Mouse (Mus musculus): ENCODE measurements around the gene Golph3l. TPM values are rescaled to one million over a fixed set of nuclear protein-coding genes. Genes with fewer than 3 reads are reported as not detected.
"Not testable (repeated sequence)": the region's sequence is repeated elsewhere in the genome, so short reads cannot be mapped to it uniquely, and the experiment has no call there.

The Golph3l gene
- 26.9 and 27.6 TPM in 2 replicates for polyA plus RNA-seq (2015; fragmentation: Nextera tagmentation; extraction: Ambion mirVana)

- TF ChIP-seq CTCF (IDR thresholded peaks at IDR 0.05; ENCODE audit: low read depth) = peak; percentile 34; the same call in 1 of the 2 replicates
- H3K27ac ChIP-seq (ENCODE audit: low read depth, low read length) = peak within 1 kb of the TSS; percentile 54; the same call in 1 of the 2 replicates
- H3K36me3 ChIP-seq (ENCODE audit: control insufficient read depth, insufficient read depth) = peaks cover 12% of the 10 kb centered on the region; the same call in 1 of the 2 replicates
- WGBS = under 1% methylated on average over 12 of the region's 12 CpGs
- peak within 1 kb of the TSS; percentile 64 for H3K4me2 ChIP-seq (replicated peaks; ENCODE audit: low read depth)
- no peaks in the 10 kb centered on the region for H3K4me1 ChIP-seq (replicated peaks; ENCODE audit: control insufficient read depth, insufficient read depth, low read length)
- H3K4me3 ChIP-seq (ENCODE audit: low read depth, low read length) = peak within 1 kb of the TSS; percentile 78
- H3K27me3 ChIP-seq (replicated peaks; ENCODE audit: control insufficient read depth, insufficient read depth, low read length) = no peaks in the 10 kb centered on the region
- H3K9me3 ChIP-seq (ENCODE audit: control insufficient read depth) = no peaks in the 10 kb centered on the region
- ATAC-seq = peak; percentile 100
- peak within 1 kb of the TSS; percentile 50; the same call in 1 of the 2 replicates for H3K9ac ChIP-seq (ENCODE audit: low read depth, low read length)
Measured at GRCm38 (mm10) chr3:95588604-95589086, at the start of gene Golph3l. TSS of gene Golph3l (plus strand) at chr3:95588934.

GRCm38 (mm10) chr3:95538936-95539335 lies 49.8 kb upstream of the Golph3l start:
- Histone ChIP-seq H3K4me3 (ENCODE audit: low read depth, low read length) (no peak overlapping the region), H3K4me1 (replicated peaks; ENCODE audit: control insufficient read depth, insufficient read depth, low read length) (no peaks in the 10 kb centered on the region), H3K9me3 (ENCODE audit: control insufficient read depth) (no peaks in the 10 kb centered on the region), H3K36me3 (ENCODE audit: control insufficient read depth, insufficient read depth) (peaks cover 16% of the 10 kb centered on the region), H3K9ac (ENCODE audit: low read depth, low read length) (no peak overlapping the region), H3K27ac (ENCODE audit: low read depth, low read length) (no peak overlapping the region), H3K4me2 (replicated peaks; ENCODE audit: low read depth) (no peak overlapping the region), H3K27me3 (replicated peaks; ENCODE audit: control insufficient read depth, insufficient read depth, low read length) (no peaks in the 10 kb centered on the region)
- no peak for ATAC-seq
- no peak for TF ChIP-seq CTCF (IDR thresholded peaks at IDR 0.05; ENCODE audit: low read depth)
- WGBS = 84% methylated on average over 10 of the region's 10 CpGs

DNA sequence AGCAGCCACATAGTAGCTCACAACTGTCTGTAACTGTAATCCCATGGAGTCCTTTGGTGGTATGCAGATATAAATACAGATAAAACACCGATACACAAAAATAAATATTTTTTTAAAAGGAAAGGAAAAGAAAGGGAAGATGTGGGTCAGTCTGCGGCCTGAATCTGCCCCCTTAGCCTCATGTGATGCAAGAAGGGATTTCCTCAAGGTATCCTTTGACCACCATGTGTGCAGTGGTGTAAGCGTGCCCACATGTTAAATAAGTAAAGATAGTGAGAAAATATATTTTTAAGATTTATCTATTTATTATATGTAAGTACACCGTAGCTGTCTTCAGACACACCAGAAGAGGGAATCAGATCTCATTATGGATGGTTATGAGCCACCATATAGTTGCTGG lies 48.9 kb upstream of the Golph3l start:
- H3K4me1 ChIP-seq (replicated peaks; ENCODE audit: control insufficient read depth, insufficient read depth, low read length) = no peaks in the 10 kb centered on the region
- no peak overlapping the region for H3K4me2 ChIP-seq (replicated peaks; ENCODE audit: low read depth)
- H3K27me3 ChIP-seq (replicated peaks; ENCODE audit: control insufficient read depth, insufficient read depth, low read length) = no peaks in the 10 kb centered on the region
- no peak overlapping the region for H3K9ac ChIP-seq (ENCODE audit: low read depth, low read length)
- 91% methylated on average over 4 of the region's 4 CpGs for WGBS
- H3K27ac ChIP-seq (ENCODE audit: low read depth, low read length) = no peak overlapping the region
- H3K9me3 ChIP-seq (ENCODE audit: control insufficient read depth) = no peaks in the 10 kb centered on the region
- no peak for TF ChIP-seq CTCF (IDR thresholded peaks at IDR 0.05; ENCODE audit: low read depth)
- peaks cover 16% of the 10 kb centered on the region for H3K36me3 ChIP-seq (ENCODE audit: control insufficient read depth, insufficient read depth)
- H3K4me3 ChIP-seq (ENCODE audit: low read depth, low read length) = no peak overlapping the region
- no peak for ATAC-seq

GRCm38 (mm10) chr3:95541186-95541585 lies 47.5 kb upstream of the Golph3l start:
- not testable (repeated sequence) for ATAC-seq; H3K4me3 ChIP-seq (ENCODE audit: low read depth, low read length); H3K9ac ChIP-seq (ENCODE audit: low read depth, low read length); H3K9me3 ChIP-seq (ENCODE audit: control insufficient read depth); H3K4me2 ChIP-seq (replicated peaks; ENCODE audit: low read depth); H3K27me3 ChIP-seq (replicated peaks; ENCODE audit: control insufficient read depth, insufficient read depth, low read length); H3K27ac ChIP-seq (ENCODE audit: low read depth, low read length); H3K4me1 ChIP-seq (replicated peaks; ENCODE audit: control insufficient read depth, insufficient read depth, low read length)
- 79% methylated on average over 2 of the region's 2 CpGs for WGBS
- peaks cover 16% of the 10 kb centered on the region for H3K36me3 ChIP-seq (ENCODE audit: control insufficient read depth, insufficient read depth)

DNA sequence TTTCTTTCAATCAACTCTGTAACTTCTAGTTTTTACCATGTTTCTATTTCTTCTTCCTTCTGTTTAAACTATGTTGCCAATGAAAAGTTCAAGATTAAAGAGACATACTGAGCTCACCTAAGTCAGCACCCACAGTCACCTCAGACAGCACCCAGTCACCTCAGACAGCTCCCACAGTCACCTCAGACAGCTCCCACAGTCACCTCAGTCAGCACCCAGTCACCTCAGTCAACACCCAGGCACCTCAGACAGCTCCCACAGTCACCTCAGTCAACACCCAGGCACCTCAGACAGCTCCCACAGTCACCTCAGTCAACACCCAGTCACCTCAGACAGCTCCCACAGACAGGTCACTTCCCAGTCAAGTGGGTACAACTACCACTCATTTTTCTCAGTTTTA lies 46.6 kb upstream of the Golph3l start:
- no peak overlapping the region for H3K9ac ChIP-seq (ENCODE audit: low read depth, low read length)

DNA sequence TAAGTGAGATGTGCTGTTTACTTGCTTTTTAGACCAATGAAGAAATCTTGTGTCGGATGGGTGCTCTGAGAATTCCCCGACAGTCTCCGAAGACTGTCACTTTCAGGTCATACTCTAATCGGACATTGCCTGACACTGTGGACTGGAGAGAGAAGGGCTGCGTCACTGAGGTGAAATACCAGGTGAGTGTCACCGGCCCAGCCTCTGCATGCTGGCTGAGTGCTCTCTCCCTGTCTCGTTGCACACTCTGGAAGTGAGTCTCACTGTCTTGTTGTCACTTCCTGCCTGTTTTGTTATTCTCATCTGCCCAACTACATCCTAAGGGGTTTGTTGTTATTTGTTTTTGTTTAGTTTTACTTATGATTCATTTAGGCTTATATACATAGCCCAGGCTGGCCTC lies 45.8 kb upstream of the Golph3l start:
- H3K36me3 ChIP-seq (ENCODE audit: control insufficient read depth, insufficient read depth) = peaks cover 16% of the 10 kb centered on the region
- H3K27ac ChIP-seq (ENCODE audit: low read depth, low read length) = no peak overlapping the region
- H3K4me2 ChIP-seq (replicated peaks; ENCODE audit: low read depth) = no peak overlapping the region
- no peaks in the 10 kb centered on the region for H3K27me3 ChIP-seq (replicated peaks; ENCODE audit: control insufficient read depth, insufficient read depth, low read length)
- WGBS = 63% methylated on average over 7 of the region's 7 CpGs
- ATAC-seq = no peak
- no peaks in the 10 kb centered on the region for H3K9me3 ChIP-seq (ENCODE audit: control insufficient read depth)
- H3K4me3 ChIP-seq (ENCODE audit: low read depth, low read length) = no peak overlapping the region
- TF ChIP-seq CTCF (IDR thresholded peaks at IDR 0.05; ENCODE audit: low read depth) = no peak
- no peak overlapping the region for H3K9ac ChIP-seq (ENCODE audit: low read depth, low read length)
- no peaks in the 10 kb centered on the region for H3K4me1 ChIP-seq (replicated peaks; ENCODE audit: control insufficient read depth, insufficient read depth, low read length)

More for the DNA sequence above, 46.6 kb upstream of the Golph3l start:
- H3K9me3 ChIP-seq (ENCODE audit: control insufficient read depth) = no peaks in the 10 kb centered on the region
- no peak for TF ChIP-seq CTCF (IDR thresholded peaks at IDR 0.05; ENCODE audit: low read depth)
- H3K27me3 ChIP-seq (replicated peaks; ENCODE audit: control insufficient read depth, insufficient read depth, low read length) = no peaks in the 10 kb centered on the region
- peaks cover 16% of the 10 kb centered on the region for H3K36me3 ChIP-seq (ENCODE audit: control insufficient read depth, insufficient read depth)
- H3K4me2 ChIP-seq (replicated peaks; ENCODE audit: low read depth) = no peak overlapping the region
- no peak for ATAC-seq
- no peak overlapping the region for H3K4me3 ChIP-seq (ENCODE audit: low read depth, low read length)
- H3K27ac ChIP-seq (ENCODE audit: low read depth, low read length) = no peak overlapping the region
- no peaks in the 10 kb centered on the region for H3K4me1 ChIP-seq (replicated peaks; ENCODE audit: control insufficient read depth, insufficient read depth, low read length)

DNA sequence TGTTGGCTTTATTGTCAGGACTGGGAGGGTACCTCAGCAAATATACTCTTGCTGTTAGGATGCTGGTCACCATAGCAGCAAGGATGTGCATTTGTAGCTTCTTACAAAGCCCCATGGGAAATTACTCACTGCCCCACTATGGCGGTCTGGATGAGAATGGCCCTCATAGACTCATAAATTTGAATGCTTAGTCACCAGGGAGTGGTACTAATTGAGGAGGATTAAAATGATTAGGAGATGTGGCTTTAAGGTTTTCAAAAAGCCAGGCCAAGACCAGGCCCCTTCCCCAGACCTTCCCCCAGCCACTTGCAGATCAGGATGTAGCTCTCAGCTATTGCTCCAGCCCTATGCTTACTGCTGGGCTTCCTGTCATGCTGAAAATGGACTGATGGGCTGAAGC lies 38.6 kb upstream of the Golph3l start:
- no peaks in the 10 kb centered on the region for H3K27me3 ChIP-seq (replicated peaks; ENCODE audit: control insufficient read depth, insufficient read depth, low read length)
- no peaks in the 10 kb centered on the region for H3K9me3 ChIP-seq (ENCODE audit: control insufficient read depth)
- WGBS = 77% methylated on average over 1 of the region's 1 CpGs
- H3K4me1 ChIP-seq (replicated peaks; ENCODE audit: control insufficient read depth, insufficient read depth, low read length) = no peaks in the 10 kb centered on the region
- no peak overlapping the region for H3K27ac ChIP-seq (ENCODE audit: low read depth, low read length)
- TF ChIP-seq CTCF (IDR thresholded peaks at IDR 0.05; ENCODE audit: low read depth) = no peak
- no peak for ATAC-seq
- H3K4me2 ChIP-seq (replicated peaks; ENCODE audit: low read depth) = no peak overlapping the region
- H3K4me3 ChIP-seq (ENCODE audit: low read depth, low read length) = no peak overlapping the region
- no peaks in the 10 kb centered on the region; the same call in 1 of the 2 replicates for H3K36me3 ChIP-seq (ENCODE audit: control insufficient read depth, insufficient read depth)
- no peak overlapping the region for H3K9ac ChIP-seq (ENCODE audit: low read depth, low read length)

All from intestine, postnatal 0 days (tissue).